Mouse (Mus musculus) embryonic facial prominence, embryonic 14.5 days (tissue): ENCODE data around the gene Etv6. TPM values are rescaled to one million over a fixed set of nuclear protein-coding genes. Genes with fewer than 3 reads are reported as not detected.
A peak's percentile ranks its signal among the peaks of the same experiment; 100 is the strongest.

ENCODE experiments used
- ATAC-seq: fragments of 200-750 bp; cut with Nextera tagmentation; 2 replicates; pipeline ENCODE4 v1.8.0; 2017; ENCODE audit warnings: low read depth, moderate number of reproducible peaks, moderate TSS enrichment
- DNase-seq: peaks from one replicate; pipeline ENCODE4 v3.0.0-alpha.2; 2015; ENCODE audit warnings: low spot score
- H3K27ac ChIP-seq: fragments of 300-500 bp; sonication (generic); replicated peaks from 2 replicates; pipeline ENCODE4 v1.5.1; 2014; ENCODE audit warnings: low read depth, mild to moderate bottlenecking, low read length, moderate library complexity
- H3K27me3 ChIP-seq: fragments of 300-500 bp; sonication (generic); replicated peaks from 2 replicates; pipeline ENCODE4 v1.6.1; 2014; ENCODE audit warnings: low read length; ENCODE audit not compliant: control insufficient read depth, insufficient read depth
- H3K36me3 ChIP-seq: fragments of 300-500 bp; sonication (generic); 2 replicates; pipeline ENCODE4 v1.6.1; 2014; ENCODE audit warnings: low read length, mixed read lengths; ENCODE audit not compliant: control insufficient read depth, insufficient read depth
- H3K4me1 ChIP-seq: fragments of 300-500 bp; sonication (generic); 2 replicates; pipeline ENCODE4 v1.6.1; 2014; ENCODE audit warnings: antibody characterized with exemption, low read length; ENCODE audit not compliant: control insufficient read depth, insufficient read depth
- H3K4me2 ChIP-seq: fragments of 300-500 bp; sonication (generic); 2 replicates; pipeline ENCODE4 v1.6.1; 2014; ENCODE audit warnings: low read depth, mild to moderate bottlenecking, low read length, moderate library complexity, mixed read lengths
- H3K4me3 ChIP-seq: fragments of 300-500 bp; sonication (generic); 2 replicates; pipeline ENCODE4 v1.5.1; 2014; ENCODE audit warnings: low read depth, mild to moderate bottlenecking, low read length
- H3K9ac ChIP-seq: fragments of 300-500 bp; sonication (generic); 2 replicates; pipeline ENCODE4 v1.6.1; 2014; ENCODE audit warnings: low read depth, mild to moderate bottlenecking, low read length, moderate library complexity, mixed read lengths
- H3K9me3 ChIP-seq: fragments of 300-500 bp; sonication (generic); 2 replicates; pipeline ENCODE4 v1.6.1; 2016; ENCODE audit warnings: low read length; ENCODE audit not compliant: control insufficient read depth
- WGBS: fragments of 180-500 bp; shearing (Covaris S2); extraction: QIAGEN DNeasy Blood & Tissue Kit; methylation state at CpG from one replicate; pipeline ENCODE4 v1.1.7; 2014; 5-methylcytosine and 5-hydroxymethylcytosine counted together
- polyA plus RNA-seq: library from polyadenylated mRNA; unstranded; fragments of >200 nt; fragmentation: Nextera tagmentation; extraction: Ambion mirVana; gene quantifications from 2 replicates; pipeline ENCODE4 v1.2.1, GENCODE M21; 2014

The Etv6 gene
- polyA plus RNA-seq, 1 experiment from 2014 or later, result 12.4 TPM

DNA sequence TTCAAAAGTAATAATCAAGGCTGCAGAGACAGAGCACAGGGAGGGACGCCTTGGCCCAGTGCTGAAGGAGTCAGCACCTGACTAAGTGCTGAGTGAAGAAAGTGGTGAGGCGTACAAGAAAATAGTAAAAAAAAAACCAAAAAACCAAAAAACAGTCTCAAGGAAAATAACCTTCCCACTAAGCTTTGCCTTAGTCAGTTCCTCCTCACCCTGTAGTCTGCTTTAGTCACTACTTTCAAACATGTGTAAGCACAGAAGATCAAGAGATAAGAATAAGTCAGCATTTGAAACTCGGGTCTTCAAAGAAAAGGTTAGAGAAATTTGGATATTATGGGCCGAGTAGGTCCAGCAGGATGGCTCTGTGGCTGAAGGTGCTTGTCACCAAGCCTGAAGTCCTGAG, 52.2 kb downstream of the Etv6 start:
- H3K4me2 ChIP-seq, result no peak overlapping the region
- no peaks in the 10 kb centered on the region for H3K36me3 ChIP-seq
- H3K27me3 ChIP-seq, result no peaks in the 10 kb centered on the region
- ATAC-seq (no peak), DNase-seq (no peak)
- 77% methylated on average over 4 of the region's 4 CpGs for WGBS
- no peak overlapping the region for H3K4me3 ChIP-seq
- H3K9me3 ChIP-seq, result no peaks in the 10 kb centered on the region
- no peak overlapping the region for H3K9ac ChIP-seq
- H3K27ac ChIP-seq, result no peak overlapping the region
- H3K4me1 ChIP-seq, result peaks cover 18% of the 10 kb centered on the region

DNA sequence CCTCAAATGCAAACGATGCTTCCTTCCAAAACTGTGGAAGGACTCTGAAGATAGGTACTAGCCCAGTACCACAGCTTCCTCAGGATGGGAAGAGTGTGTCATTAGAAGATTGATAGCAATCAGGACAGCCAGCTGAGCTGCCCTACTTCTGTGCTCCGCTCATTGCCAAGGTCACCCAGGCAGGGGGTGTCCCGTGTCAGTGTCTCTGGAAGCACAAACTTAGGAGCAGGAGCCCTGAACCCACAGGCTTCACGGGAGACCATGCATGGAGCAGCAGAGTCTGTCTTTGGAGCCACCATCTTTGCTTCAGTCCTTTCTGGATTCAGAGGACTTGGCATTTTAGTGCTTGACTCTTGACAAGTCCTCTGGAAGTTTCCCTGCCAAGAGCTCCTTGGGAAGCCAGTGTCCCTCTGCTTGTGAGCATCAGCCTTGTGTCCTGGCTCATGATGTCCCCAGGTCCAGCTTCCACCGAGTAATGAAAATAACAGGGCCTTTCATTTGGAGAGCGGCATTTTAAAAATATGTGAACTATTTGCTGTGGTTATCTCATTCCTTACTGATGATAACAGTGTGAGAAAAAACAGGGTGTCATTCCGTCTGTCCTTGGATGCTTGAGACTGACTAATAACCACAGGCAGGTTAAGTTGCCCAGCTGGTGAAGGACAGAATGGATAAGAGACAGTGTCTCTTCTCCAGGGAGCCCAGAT, 54.3 kb downstream of the Etv6 start:
- peaks cover 18% of the 10 kb centered on the region for H3K4me1 ChIP-seq
- WGBS, result 64% methylated on average over 7 of the region's 7 CpGs
- no peaks in the 10 kb centered on the region for H3K9me3 ChIP-seq
- no peak overlapping the region for H3K4me3 ChIP-seq
- no peak overlapping the region for H3K9ac ChIP-seq
- no peaks in the 10 kb centered on the region for H3K36me3 ChIP-seq
- H3K27me3 ChIP-seq, result no peaks in the 10 kb centered on the region
- no peak overlapping the region for H3K4me2 ChIP-seq
- DNase-seq (no peak), ATAC-seq (no peak)
- H3K27ac ChIP-seq, result no peak overlapping the region

DNA sequence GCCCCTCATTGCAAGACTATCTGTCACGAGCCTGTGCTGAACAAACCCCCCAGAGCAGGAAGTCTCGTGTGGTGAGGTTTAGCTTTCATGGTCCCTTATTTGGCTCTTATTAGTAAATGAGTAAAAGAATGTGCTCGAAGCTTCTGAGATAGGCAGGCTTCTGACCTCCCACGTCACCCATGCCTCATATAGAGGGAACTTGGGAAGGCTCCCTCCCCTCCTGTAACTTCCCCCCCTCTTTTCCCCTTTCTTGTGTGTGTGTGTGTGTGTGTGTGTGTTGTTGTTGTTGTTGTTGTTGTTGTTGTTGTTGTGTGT, 54.8 kb downstream of the Etv6 start:
- 51% methylated on average over 4 of the region's 4 CpGs for WGBS

DNA sequence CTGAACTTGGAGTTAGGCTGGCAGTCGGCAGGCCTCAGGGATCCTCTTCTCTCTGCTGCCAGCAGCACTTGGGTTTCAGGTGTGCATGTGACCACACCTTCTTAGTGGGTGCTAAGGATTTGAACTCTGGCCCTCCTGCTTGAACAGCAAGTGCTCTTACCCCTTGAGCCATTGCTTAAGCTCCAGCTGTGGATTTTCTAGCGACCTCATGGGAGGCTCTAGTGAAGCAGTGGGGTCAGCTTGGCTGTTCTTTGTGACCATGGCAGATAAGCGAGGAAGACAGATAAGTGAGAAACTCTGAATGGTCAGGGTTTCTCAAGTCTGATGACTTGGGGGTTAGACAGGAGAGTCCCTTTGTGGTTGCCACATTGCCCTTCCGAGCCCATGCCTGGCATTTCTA, 55.4 kb downstream of the Etv6 start:
- Histone ChIP-seq H3K4me3 (no peak overlapping the region), H3K9ac (no peak overlapping the region), H3K27me3 (no peaks in the 10 kb centered on the region), H3K4me2 (no peak overlapping the region), H3K4me1 (peaks cover 16% of the 10 kb centered on the region), H3K9me3 (no peaks in the 10 kb centered on the region), H3K36me3 (no peaks in the 10 kb centered on the region), H3K27ac (peak overlapping the region; percentile 64; the same call in 1 of the 2 replicates)
- ATAC-seq (no peak), DNase-seq (no peak)
- WGBS, result 78% methylated on average over 4 of the region's 4 CpGs

More for the DNA sequence above, 54.8 kb downstream of the Etv6 start:
- DNase-seq (peak; percentile 17), ATAC-seq (no peak)
- H3K4me1 ChIP-seq, result peaks cover 18% of the 10 kb centered on the region
- H3K9me3 ChIP-seq, result no peaks in the 10 kb centered on the region
- no peak overlapping the region for H3K27ac ChIP-seq
- H3K27me3 ChIP-seq, result no peaks in the 10 kb centered on the region
- no peak overlapping the region for H3K4me3 ChIP-seq
- no peaks in the 10 kb centered on the region for H3K36me3 ChIP-seq
- no peak overlapping the region for H3K9ac ChIP-seq
- H3K4me2 ChIP-seq, result no peak overlapping the region

DNA sequence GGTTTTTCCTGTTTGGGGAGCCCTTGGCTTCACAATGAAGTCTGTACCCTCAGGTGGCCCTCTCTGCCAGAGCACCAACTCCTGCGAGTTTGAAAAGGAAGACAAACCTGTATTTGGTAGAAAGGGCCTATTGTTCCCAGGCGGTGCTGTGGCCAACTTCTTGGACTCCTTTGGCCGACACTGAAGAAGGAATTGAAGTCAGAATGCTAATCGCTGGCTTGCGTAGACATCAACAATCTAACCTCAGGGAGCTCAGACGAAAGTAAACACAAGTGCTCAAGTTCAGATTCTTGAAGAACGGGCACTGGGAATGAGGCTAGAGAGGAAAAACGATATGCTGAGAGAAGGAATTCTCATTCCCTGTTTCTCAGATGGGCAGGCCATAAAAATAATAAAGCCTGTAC, 55.9 kb downstream of the Etv6 start:
- Histone ChIP-seq H3K4me1 (peaks cover 13% of the 10 kb centered on the region), H3K9ac (no peak overlapping the region), H3K36me3 (no peaks in the 10 kb centered on the region), H3K4me3 (no peak overlapping the region), H3K27me3 (no peaks in the 10 kb centered on the region), H3K27ac (peak overlapping the region; percentile 64; the same call in 1 of the 2 replicates), H3K9me3 (no peaks in the 10 kb centered on the region), H3K4me2 (no peak overlapping the region)
- DNase-seq, result peak; percentile 73
- ATAC-seq, result peak; percentile 12; the same call in 1 of the 2 replicates
- WGBS, result 47% methylated on average over 8 of the region's 8 CpGs

DNA sequence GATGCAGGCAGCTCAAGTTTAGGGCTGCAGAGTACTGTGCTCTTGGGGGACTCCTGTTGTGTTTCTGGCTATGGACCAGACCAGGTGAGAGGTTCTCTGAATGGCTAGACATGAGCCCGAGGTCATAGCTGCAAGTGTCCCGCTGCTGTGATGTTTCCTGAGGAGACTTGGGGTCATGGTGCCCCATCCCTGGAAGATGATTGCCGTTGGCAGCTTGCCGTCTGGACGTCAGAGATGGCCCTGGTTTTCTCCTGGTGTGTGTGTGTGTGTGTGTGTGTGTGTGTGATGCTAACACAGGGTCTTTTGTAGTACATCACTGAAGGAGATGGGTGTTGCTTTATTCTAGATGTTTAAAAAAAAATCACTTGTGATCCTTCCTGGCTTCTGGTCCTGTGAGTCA, 58.6 kb downstream of the Etv6 start:
- H3K9me3 ChIP-seq, result no peaks in the 10 kb centered on the region
- ATAC-seq (no peak), DNase-seq (no peak)
- peaks cover 5% of the 10 kb centered on the region; the same call in 1 of the 2 replicates for H3K4me1 ChIP-seq
- no peak overlapping the region for H3K9ac ChIP-seq
- no peaks in the 10 kb centered on the region for H3K27me3 ChIP-seq
- H3K4me2 ChIP-seq, result no peak overlapping the region
- H3K36me3 ChIP-seq, result no peaks in the 10 kb centered on the region
- no peak overlapping the region for H3K27ac ChIP-seq
- H3K4me3 ChIP-seq, result no peak overlapping the region
- WGBS, result 81% methylated on average over 5 of the region's 5 CpGs

DNA sequence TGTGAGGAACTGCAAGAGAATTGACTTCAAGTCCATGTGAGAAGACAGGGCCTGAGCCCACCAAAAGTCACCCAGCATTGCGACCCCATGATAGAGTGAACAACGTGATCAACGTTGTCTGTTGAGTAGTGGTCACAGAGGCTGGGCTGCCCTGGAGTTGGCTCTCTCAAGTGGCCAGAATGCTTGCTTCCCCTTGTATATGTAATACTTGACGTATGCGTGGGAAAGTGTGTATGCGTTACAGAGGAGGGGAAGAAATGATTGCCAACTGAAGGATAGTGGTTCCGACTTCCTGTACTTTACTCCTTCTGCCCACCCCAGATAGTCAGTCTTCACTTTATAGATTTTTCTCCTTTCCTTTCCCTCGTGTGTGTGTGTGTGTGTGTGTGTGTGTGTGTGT, 59.1 kb downstream of the Etv6 start:
- 81% methylated on average over 8 of the region's 8 CpGs for WGBS
- no peaks in the 10 kb centered on the region for H3K36me3 ChIP-seq
- ATAC-seq (no peak), DNase-seq (no peak)
- no peak overlapping the region for H3K27ac ChIP-seq
- H3K9me3 ChIP-seq, result no peaks in the 10 kb centered on the region
- peaks cover 2% of the 10 kb centered on the region; the same call in 1 of the 2 replicates for H3K4me1 ChIP-seq
- no peak overlapping the region for H3K4me3 ChIP-seq
- H3K9ac ChIP-seq, result no peak overlapping the region
- no peaks in the 10 kb centered on the region for H3K27me3 ChIP-seq
- H3K4me2 ChIP-seq, result no peak overlapping the region

DNA sequence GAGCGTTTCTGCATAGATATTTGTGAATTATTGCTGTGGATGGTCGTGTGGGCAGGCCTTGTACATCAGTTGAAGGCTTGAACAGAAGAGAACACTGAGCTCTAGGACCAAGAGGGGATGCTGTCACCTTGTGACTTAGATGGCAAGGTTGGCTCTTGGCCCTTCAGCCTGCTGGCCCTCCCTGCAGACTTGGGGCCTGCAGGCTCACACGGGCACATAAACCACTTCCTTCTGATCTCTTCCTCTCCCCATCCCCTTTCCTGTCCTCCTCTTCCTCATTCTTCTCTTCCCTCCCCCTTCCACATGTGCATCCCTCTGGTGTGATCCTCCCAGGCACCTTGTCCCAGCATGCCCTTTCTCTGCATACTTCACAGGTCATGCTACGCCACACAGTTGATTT, 60.1 kb downstream of the Etv6 start:
- H3K27me3 ChIP-seq, result no peaks in the 10 kb centered on the region
- H3K36me3 ChIP-seq, result no peaks in the 10 kb centered on the region
- WGBS, result 67% methylated on average over 4 of the region's 4 CpGs

More for the DNA sequence above, 60.1 kb downstream of the Etv6 start:
- no peak overlapping the region for H3K4me3 ChIP-seq
- no peak overlapping the region for H3K4me2 ChIP-seq
- DNase-seq, result no peak
- no peak overlapping the region for H3K9ac ChIP-seq
- H3K9me3 ChIP-seq, result no peaks in the 10 kb centered on the region
- ATAC-seq, result no peak
- H3K27ac ChIP-seq, result no peak overlapping the region
- H3K4me1 ChIP-seq, result no peaks in the 10 kb centered on the region; the same call in 1 of the 2 replicates
